Mouse (Mus musculus): ENCODE measurements at regions not wholly inside any gene's neighbourhood (a gene's known extent, or its start where the extent isn't known, plus 50 kb on each side); places are given as distances from the start of the nearest gene placed in this dataset.

- DNase-seq (ENCODE audit: low spot score in 2 of 2): no peak
Measured at GRCm38 (mm10) chr2:137705724-137706422, 550.5 kb upstream of the Btbd3 start.

- no peak for DNase-seq (ENCODE audit: low spot score in 2 of 2)
Measured at GRCm38 (mm10) chr2:137704948-137705723, 551.2 kb upstream of the Btbd3 start.

GRCm38 (mm10) chr2:137704565-137704947 is 551.8 kb upstream of the Btbd3 start:
- DNase-seq (ENCODE audit: low spot score in 2 of 2): no peak

GRCm38 (mm10) chr2:137704051-137704450 is 552.3 kb upstream of the Btbd3 start:
- no peak for DNase-seq (ENCODE audit: low spot score in 2 of 2)

- DNase-seq (ENCODE audit: low spot score in 2 of 2): no peak
Measured at GRCm38 (mm10) chr2:137695885-137696284, 560.5 kb upstream of the Btbd3 start.

- no peak for DNase-seq (ENCODE audit: low spot score in 2 of 2)
Measured at GRCm38 (mm10) chr2:137694020-137694419, 562.3 kb upstream of the Btbd3 start.

- DNase-seq (ENCODE audit: low spot score in 2 of 2): no peak
Measured at GRCm38 (mm10) chr2:137687208-137687607, 569.2 kb upstream of the Btbd3 start.

GRCm38 (mm10) chr2:137686735-137687134 is 569.6 kb upstream of the Btbd3 start:
- no peak for DNase-seq (ENCODE audit: low spot score in 2 of 2)

GRCm38 (mm10) chr2:137681762-137682161 is 565.3 kb upstream of the Jag1 start:
- DNase-seq (ENCODE audit: low spot score in 2 of 2): no peak

GRCm38 (mm10) chr2:137663171-137663570 is 546.7 kb upstream of the Jag1 start:
- DNase-seq (ENCODE audit: low spot score in 2 of 2): no peak

- DNase-seq (ENCODE audit: low spot score in 2 of 2): no peak
Measured at GRCm38 (mm10) chr2:137662216-137662615, 545.8 kb upstream of the Jag1 start.

- DNase-seq (ENCODE audit: low spot score in 2 of 2): no peak
Measured at GRCm38 (mm10) chr2:137660449-137660848, 544.0 kb upstream of the Jag1 start.

GRCm38 (mm10) chr2:137654296-137654695 is 537.9 kb upstream of the Jag1 start:
- no peak for DNase-seq (ENCODE audit: low spot score in 2 of 2)

- DNase-seq (ENCODE audit: low spot score in 2 of 2): no peak
Measured at GRCm38 (mm10) chr2:137644160-137644559, 527.7 kb upstream of the Jag1 start.

GRCm38 (mm10) chr2:137643269-137644055 is 527.0 kb upstream of the Jag1 start:
- DNase-seq (ENCODE audit: low spot score in 2 of 2): no peak

- DNase-seq (ENCODE audit: low spot score in 2 of 2): no peak
Measured at GRCm38 (mm10) chr2:137635019-137635621, 518.7 kb upstream of the Jag1 start.

- no peak for DNase-seq (ENCODE audit: low spot score in 2 of 2)
Measured at GRCm38 (mm10) chr2:137616637-137617036, 500.2 kb upstream of the Jag1 start.

- no peak for DNase-seq (ENCODE audit: low spot score in 2 of 2)
Measured at GRCm38 (mm10) chr2:137613791-137614190, 497.3 kb upstream of the Jag1 start.

GRCm38 (mm10) chr2:137608506-137608905 is 492.1 kb upstream of the Jag1 start:
- DNase-seq (ENCODE audit: low spot score in 2 of 2): no peak

- DNase-seq (ENCODE audit: low spot score in 2 of 2): no peak
Measured at GRCm38 (mm10) chr2:137598136-137598535, 481.7 kb upstream of the Jag1 start.

- no peak for DNase-seq (ENCODE audit: low spot score in 2 of 2)
Measured at GRCm38 (mm10) chr2:137594509-137594908, 478.1 kb upstream of the Jag1 start.

- no peak for DNase-seq (ENCODE audit: low spot score in 2 of 2)
Measured at GRCm38 (mm10) chr2:137591551-137591950, 475.1 kb upstream of the Jag1 start.

Measured in thymus, postnatal 10 days (tissue).